Mouse (Mus musculus): Measurements from ENCODE around the gene Slc35e4. TPM values are rescaled to one million over a fixed set of nuclear protein-coding genes. Genes with fewer than 3 reads are reported as not detected.
"Not testable (repeated sequence)": the region's sequence is repeated elsewhere in the genome, so short reads cannot be mapped to it uniquely, and the experiment has no call there.

Gene Slc35e4
- polyA plus RNA-seq (2016; fragmentation: Nextera tagmentation; extraction: Ambion mirVana), result 3.1 and 3.5 TPM in 2 replicates

- 1% methylated on average over 28 of the region's 28 CpGs for WGBS
- Histone ChIP-seq H3K4me1 (peaks cover 38% of the 10 kb centered on the region), H3K27me3 (replicated peaks; ENCODE audit: low read depth, poor library complexity, severe bottlenecking) (peaks cover 32% of the 10 kb centered on the region), H3K9me3 (no peaks in the 10 kb centered on the region), H3K36me3 (replicated peaks) (0 out of 2 replicates have a peak, but pooled peaks cover 3% of the 10 kb centered on the region), H3K27ac (replicated peaks) (peak within 1 kb of the TSS; percentile 70), H3K4me3 (peak within 1 kb of the TSS; percentile 71)
- DNase-seq (ENCODE audit: low spot score), result peak; percentile 90
Observed at GRCm38 (mm10) chr11:3914109-3914840, at the start of gene Slc35e4. Gene Slc35e4, minus strand, starts transcription at chr11:3914664.

DNA sequence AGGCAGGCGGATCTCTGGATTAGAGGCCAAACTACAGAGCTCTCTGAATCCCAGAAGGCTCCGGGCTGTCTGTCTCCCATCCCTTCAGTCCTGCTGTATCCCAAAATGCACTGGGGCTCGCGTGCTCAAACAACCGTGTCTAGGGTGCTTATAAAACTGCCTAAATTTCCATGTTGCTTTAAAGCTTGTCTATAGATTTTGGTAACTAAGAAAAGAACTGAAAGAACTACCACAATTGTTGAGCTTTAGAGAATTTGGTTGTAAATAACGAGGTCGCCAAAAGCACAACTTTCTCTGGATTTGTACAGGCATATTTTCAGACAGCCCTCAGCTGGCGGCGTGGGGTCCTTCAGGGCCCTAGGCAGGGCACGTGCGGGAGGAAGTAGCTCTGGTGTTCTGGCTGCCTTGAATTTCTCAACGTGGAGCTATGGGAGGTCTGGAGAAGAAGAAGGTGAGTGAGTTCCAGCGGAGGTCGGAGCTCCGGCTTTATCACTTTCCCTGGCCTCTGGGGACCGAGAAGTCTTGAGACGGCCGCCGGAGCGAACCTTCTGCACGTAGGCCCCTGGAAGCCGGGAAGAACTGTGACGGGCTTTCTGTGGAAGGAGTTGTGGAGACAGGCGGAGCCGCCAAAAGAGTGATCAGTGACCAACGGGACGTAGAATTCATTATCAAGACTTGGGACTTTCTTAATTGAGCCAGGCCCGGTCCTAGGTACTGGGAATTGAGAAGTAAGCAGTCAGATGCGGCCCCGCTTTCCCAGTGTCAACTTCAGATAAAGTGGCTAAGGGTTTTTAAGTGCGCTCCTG, 49.3 kb upstream of the Slc35e4 start, which contains the start of gene Pes1:
Pes1 (plus strand) TSS at position 366 of the 806 bp plus-strand sequence.
- peaks cover 19% of the 10 kb centered on the region for H3K4me1 ChIP-seq
- 1% methylated on average over 31 of the region's 31 CpGs for WGBS
- peak within 1 kb of the TSS; percentile 90 for H3K27ac ChIP-seq (replicated peaks)
- peaks cover 22% of the 10 kb centered on the region for H3K36me3 ChIP-seq (replicated peaks)
- H3K9me3 ChIP-seq, result no peaks in the 10 kb centered on the region
- H3K27me3 ChIP-seq (replicated peaks; ENCODE audit: low read depth, poor library complexity, severe bottlenecking), result no peaks in the 10 kb centered on the region
- peak; percentile 80 for DNase-seq (ENCODE audit: low spot score)
- H3K4me3 ChIP-seq, result peak within 1 kb of the TSS; percentile 85

DNA sequence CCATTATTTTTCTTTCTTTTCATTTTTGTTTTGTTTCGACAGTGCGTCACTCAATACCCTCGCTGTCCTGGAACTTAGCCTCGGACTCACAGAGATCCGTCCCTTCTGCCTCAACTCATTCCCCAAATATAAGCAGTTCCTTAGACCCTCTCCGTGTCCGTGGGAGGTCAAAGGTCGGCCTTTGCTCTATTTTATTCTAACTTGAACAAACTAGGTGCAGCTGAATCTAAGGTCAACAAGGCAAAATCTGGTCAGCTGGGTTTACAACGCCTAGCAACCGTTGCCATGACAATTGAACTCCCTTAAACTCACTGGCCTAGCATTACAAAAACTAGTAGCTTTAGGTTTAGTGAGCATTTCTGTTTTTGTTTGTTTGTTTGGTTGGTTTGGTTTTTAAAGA, 48.7 kb upstream of the Slc35e4 start:
- no peak for DNase-seq (ENCODE audit: low spot score)
- 83% methylated on average over 10 of the region's 10 CpGs for WGBS
- H3K36me3 ChIP-seq (replicated peaks), result peaks cover 16% of the 10 kb centered on the region
- no peaks in the 10 kb centered on the region for H3K9me3 ChIP-seq
- no peaks in the 10 kb centered on the region for H3K27me3 ChIP-seq (replicated peaks; ENCODE audit: low read depth, poor library complexity, severe bottlenecking)
- peak overlapping the region; percentile 85 for H3K4me3 ChIP-seq
- H3K27ac ChIP-seq (replicated peaks), result peak overlapping the region; percentile 90
- H3K4me1 ChIP-seq, result peaks cover 19% of the 10 kb centered on the region

DNA sequence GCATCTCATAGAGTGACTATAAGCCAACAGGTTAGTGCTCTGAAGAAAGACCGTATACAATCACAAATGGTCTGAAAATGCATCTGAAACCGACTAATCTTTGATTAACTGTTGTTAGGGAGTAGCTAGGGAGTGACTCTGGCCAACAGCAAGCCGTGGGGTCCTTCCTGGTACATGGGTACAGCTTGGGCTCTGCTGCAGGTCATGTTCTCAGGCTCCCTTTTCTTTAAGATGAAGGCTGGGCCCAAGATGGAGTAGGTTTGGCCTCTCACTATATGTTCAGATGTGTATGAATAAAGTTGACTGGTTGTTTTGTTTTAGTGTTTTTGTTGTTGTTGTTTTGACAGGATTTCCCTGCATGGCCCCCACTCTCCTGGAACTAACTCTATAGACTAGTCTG, 47.3 kb upstream of the Slc35e4 start:
- Histone ChIP-seq H3K27me3 (replicated peaks; ENCODE audit: low read depth, poor library complexity, severe bottlenecking) (no peaks in the 10 kb centered on the region), H3K4me1 (peaks cover 19% of the 10 kb centered on the region), H3K4me3 (no peak overlapping the region), H3K9me3 (no peaks in the 10 kb centered on the region), H3K27ac (replicated peaks) (no peak overlapping the region), H3K36me3 (replicated peaks) (peaks cover 7% of the 10 kb centered on the region)
- 72% methylated on average over 3 of the region's 3 CpGs for WGBS
- no peak for DNase-seq (ENCODE audit: low spot score)

DNA sequence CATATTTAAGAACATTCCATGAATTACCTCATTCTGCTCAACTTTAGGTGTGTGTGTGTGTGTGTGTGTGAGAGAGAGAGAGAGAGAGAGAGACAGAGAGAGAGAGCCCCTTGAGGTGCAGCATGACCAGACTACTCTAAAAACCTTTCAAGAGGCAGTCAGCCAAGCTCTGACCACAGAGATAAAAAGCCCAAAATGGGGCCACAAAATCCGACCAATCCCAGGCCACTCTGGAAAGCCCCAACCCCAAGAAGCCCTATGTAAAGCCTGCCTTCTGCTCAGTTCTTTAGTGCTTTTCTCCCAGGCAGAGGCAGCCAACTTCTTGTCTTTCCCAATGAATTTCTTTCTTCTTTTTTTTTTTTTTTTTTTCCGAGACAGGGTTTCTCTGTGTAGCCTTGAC, 46.4 kb upstream of the Slc35e4 start:
- Histone ChIP-seq H3K27me3 (replicated peaks; ENCODE audit: low read depth, poor library complexity, severe bottlenecking) (no peaks in the 10 kb centered on the region), H3K4me3 (no peak overlapping the region), H3K4me1 (peaks cover 16% of the 10 kb centered on the region), H3K27ac (replicated peaks) (no peak overlapping the region), H3K36me3 (replicated peaks) (no peaks in the 10 kb centered on the region), H3K9me3 (0 out of 2 replicates have a peak, but pooled peaks cover under 1% of the 10 kb centered on the region)
- 49% methylated on average over 2 of the region's 2 CpGs for WGBS
- no peak for DNase-seq (ENCODE audit: low spot score)

- not testable (repeated sequence) for DNase-seq (ENCODE audit: low spot score); H3K27me3 ChIP-seq (replicated peaks; ENCODE audit: low read depth, poor library complexity, severe bottlenecking); H3K27ac ChIP-seq (replicated peaks); H3K4me3 ChIP-seq; H3K36me3 ChIP-seq (replicated peaks); H3K4me1 ChIP-seq
- H3K9me3 ChIP-seq, result peaks cover 11% of the 10 kb centered on the region
- WGBS, result 76% methylated on average over 4 of the region's 4 CpGs
Observed at GRCm38 (mm10) chr11:3955371-3955770, 40.9 kb upstream of the Slc35e4 start.

DNA sequence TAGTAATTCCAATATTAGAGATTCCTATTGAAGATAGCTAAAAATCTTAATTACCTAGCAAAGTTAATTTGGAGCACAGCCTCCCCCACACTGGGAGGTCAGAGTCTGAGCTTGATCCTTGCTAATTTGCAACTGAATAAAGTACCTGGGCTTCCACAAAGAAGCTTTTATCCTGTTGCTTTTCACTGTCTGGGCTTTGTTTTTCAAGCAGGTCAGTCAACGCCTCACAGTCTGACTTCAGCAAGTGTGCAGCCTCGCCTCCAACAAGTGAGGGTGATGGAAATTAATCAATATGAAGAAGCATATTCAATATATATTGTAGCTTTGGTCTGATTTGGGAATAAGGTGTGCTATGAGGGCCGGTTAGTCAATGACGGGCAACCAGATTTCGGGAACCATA, 40.4 kb upstream of the Slc35e4 start:
- not testable (repeated sequence) for H3K27me3 ChIP-seq (replicated peaks; ENCODE audit: low read depth, poor library complexity, severe bottlenecking); H3K36me3 ChIP-seq (replicated peaks); H3K4me3 ChIP-seq; H3K4me1 ChIP-seq; DNase-seq (ENCODE audit: low spot score); H3K27ac ChIP-seq (replicated peaks)
- 76% methylated on average over 5 of the region's 5 CpGs for WGBS
- H3K9me3 ChIP-seq, result peaks cover 11% of the 10 kb centered on the region

- H3K36me3 ChIP-seq (replicated peaks), result no peaks in the 10 kb centered on the region
- WGBS, result 15% methylated on average over 1 of the region's 1 CpGs
- H3K4me3 ChIP-seq, result no peak overlapping the region
- H3K27ac ChIP-seq (replicated peaks), result no peak overlapping the region
- H3K4me1 ChIP-seq, result no peaks in the 10 kb centered on the region
- no peaks in the 10 kb centered on the region for H3K9me3 ChIP-seq
- peaks cover 12% of the 10 kb centered on the region for H3K27me3 ChIP-seq (replicated peaks; ENCODE audit: low read depth, poor library complexity, severe bottlenecking)
- DNase-seq (ENCODE audit: low spot score), result no peak
Observed at GRCm38 (mm10) chr11:3946386-3946785, 31.9 kb upstream of the Slc35e4 start.

- Histone ChIP-seq H3K4me3 (no peak overlapping the region), H3K9me3 (no peaks in the 10 kb centered on the region), H3K27me3 (replicated peaks; ENCODE audit: low read depth, poor library complexity, severe bottlenecking) (peaks cover 10% of the 10 kb centered on the region), H3K27ac (replicated peaks) (no peak overlapping the region), H3K4me1 (no peaks in the 10 kb centered on the region), H3K36me3 (replicated peaks) (no peaks in the 10 kb centered on the region)
- WGBS, result 88% methylated on average over 7 of the region's 7 CpGs
- DNase-seq (ENCODE audit: low spot score), result no peak
Observed at GRCm38 (mm10) chr11:3941371-3941770, 26.9 kb upstream of the Slc35e4 start.

DNA sequence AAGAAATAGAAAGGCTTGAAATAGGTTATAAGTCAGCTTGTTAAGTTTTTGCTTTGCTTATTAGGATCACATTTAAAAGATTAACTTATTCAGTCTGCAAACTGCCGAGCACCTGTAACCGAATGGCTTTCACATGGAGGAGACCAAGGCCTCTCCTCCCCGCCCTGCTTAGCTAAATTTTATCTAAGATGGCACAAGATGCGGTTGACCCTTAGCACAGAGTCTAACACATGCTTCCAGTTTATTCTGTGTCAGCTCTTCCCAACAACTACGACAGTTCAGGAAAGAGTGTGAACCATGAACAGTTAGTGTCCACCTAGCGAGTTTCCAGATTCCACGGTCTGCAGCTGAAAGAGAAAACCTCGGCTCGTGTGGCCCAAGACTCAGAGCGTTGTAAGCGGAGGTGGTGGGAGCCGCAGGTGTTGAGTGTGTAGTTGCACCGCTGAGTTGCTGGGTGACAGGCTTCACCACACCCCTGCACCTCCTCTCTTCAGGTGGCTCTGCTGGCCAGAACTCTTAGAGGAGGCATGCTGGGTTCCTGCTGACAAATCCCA, 22.9 kb upstream of the Slc35e4 start:
- H3K36me3 ChIP-seq (replicated peaks), result no peaks in the 10 kb centered on the region
- WGBS, result 80% methylated on average over 13 of the region's 13 CpGs

DNA sequence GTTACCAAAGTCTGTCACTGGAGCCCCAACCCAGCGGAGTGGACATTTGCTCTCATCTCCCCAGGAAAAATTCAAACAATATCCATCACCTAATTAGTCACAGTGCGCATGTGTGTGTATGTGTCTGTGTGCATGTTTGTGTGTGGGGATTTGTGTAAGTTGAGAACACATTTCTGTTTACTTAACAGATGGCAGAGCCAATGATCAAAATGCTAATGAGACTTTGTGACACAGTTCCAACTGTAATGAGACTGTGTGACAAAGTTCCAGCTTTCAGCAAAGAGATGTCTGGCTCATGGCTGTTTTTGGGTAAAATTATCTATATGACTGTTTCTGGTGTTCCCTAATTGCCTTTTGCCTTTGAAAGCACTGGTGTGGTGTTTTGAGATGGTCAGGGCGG, 21.9 kb upstream of the Slc35e4 start:
- H3K4me3 ChIP-seq, result no peak overlapping the region
- peaks cover 13% of the 10 kb centered on the region for H3K4me1 ChIP-seq
- no peak for DNase-seq (ENCODE audit: low spot score)
- no peaks in the 10 kb centered on the region for H3K36me3 ChIP-seq (replicated peaks)
- no peaks in the 10 kb centered on the region for H3K27me3 ChIP-seq (replicated peaks; ENCODE audit: low read depth, poor library complexity, severe bottlenecking)
- H3K27ac ChIP-seq (replicated peaks), result no peak overlapping the region
- WGBS, result 89% methylated on average over 3 of the region's 3 CpGs
- no peaks in the 10 kb centered on the region for H3K9me3 ChIP-seq

More for the DNA sequence above, 22.9 kb upstream of the Slc35e4 start:
- no peaks in the 10 kb centered on the region for H3K27me3 ChIP-seq (replicated peaks; ENCODE audit: low read depth, poor library complexity, severe bottlenecking)
- no peaks in the 10 kb centered on the region for H3K9me3 ChIP-seq
- no peak overlapping the region for H3K27ac ChIP-seq (replicated peaks)
- peaks cover 4% of the 10 kb centered on the region for H3K4me1 ChIP-seq
- no peak for DNase-seq (ENCODE audit: low spot score)
- H3K4me3 ChIP-seq, result no peak overlapping the region

GRCm38 (mm10) chr11:3935135-3935534, 20.7 kb upstream of the Slc35e4 start:
- Histone ChIP-seq H3K4me3 (no peak overlapping the region), H3K4me1 (peaks cover 21% of the 10 kb centered on the region), H3K27me3 (replicated peaks; ENCODE audit: low read depth, poor library complexity, severe bottlenecking) (no peaks in the 10 kb centered on the region), H3K9me3 (no peaks in the 10 kb centered on the region), H3K27ac (replicated peaks) (no peak overlapping the region), H3K36me3 (replicated peaks) (no peaks in the 10 kb centered on the region)
- DNase-seq (ENCODE audit: low spot score), result no peak
- 64% methylated on average over 4 of the region's 4 CpGs for WGBS

Data from embryonic facial prominence, embryonic 10.5 days (tissue).